Mouse (Mus musculus) gastrocnemius, adult 2 months (tissue): Measurements from ENCODE around the gene Pxmp4. TPM values are rescaled to one million over a fixed set of nuclear protein-coding genes. Genes with fewer than 3 reads are reported as not detected.

Experiments
- DNase-seq: peaks from one replicate; pipeline ENCODE4 v3.0.0; 2022
- H3K27ac ChIP-seq: fragments of 200-600 bp; 2 replicates; pipeline ENCODE4 v1.8.1; 2022; ENCODE audit warnings: mild to moderate bottlenecking
- H3K4me3 ChIP-seq: fragments of 200-600 bp; 2 replicates; pipeline ENCODE4 v1.8.1; 2022; ENCODE audit warnings: mild to moderate bottlenecking, moderate library complexity
- CTCF ChIP-seq: fragments of 200-600 bp; IDR thresholded peaks from 2 replicates; pipeline ENCODE4 v1.8.1; 2022; ENCODE audit warnings: antibody characterized with exemption, mild to moderate bottlenecking, moderate library complexity
- intact Hi-C: fragments of 180-260 bp; cut with DNase I; formaldehyde crosslinking; loops from one replicate; pipeline ENCODE4 v1.15.1; 2025
- total RNA-seq, 2 experiments: library from RNA; stranded (reverse); gene quantifications; 2 replicates each; pipeline ENCODE4 v1.2.3; 2021

The Pxmp4 gene
- total RNA-seq, 2 experiments from 2014 or later: 10.1 to 15.8 TPM

- no peak overlapping the region for H3K4me3 ChIP-seq
- no peak for DNase-seq
- no peak overlapping the region for H3K27ac ChIP-seq
- no peak for TF ChIP-seq CTCF
- intact Hi-C loops: no loop called here
Observed at GRCm38 (mm10) chr2:154563612-154564170, 39.8 kb downstream of the Pxmp4 start.

GRCm38 (mm10) chr2:154558264-154559039, 45.1 kb downstream of the Pxmp4 start, which contains the start of gene Necab3:
Necab3 (minus strand) TSS chr2:154558890.
- TF ChIP-seq CTCF: no peak
- Histone ChIP-seq H3K27ac (peak within 1 kb of the TSS; percentile 54), H3K4me3 (peak within 1 kb of the TSS; percentile 67)
- intact Hi-C loops: loop anchor here (5.0 kb wide), 1 partner anchor 384 kb away; no protein-coding TSS in a partner anchor
- peak; percentile 75 for DNase-seq

GRCm38 (mm10) chr2:154557184-154557832, 46.2 kb downstream of the Pxmp4 start:
- DNase-seq: no peak
- TF ChIP-seq CTCF: no peak
- Histone ChIP-seq H3K27ac (no peak overlapping the region), H3K4me3 (no peak overlapping the region)
- intact Hi-C loops: loop anchor here (5.0 kb wide), 1 partner anchor 385 kb away; no protein-coding TSS in a partner anchor

GRCm38 (mm10) chr2:154555235-154555634, 48.3 kb downstream of the Pxmp4 start:
- intact Hi-C loops: loop anchor here (5.0 kb wide), 1 partner anchor 387 kb away; no protein-coding TSS in a partner anchor
- no peak for TF ChIP-seq CTCF
- no peak for DNase-seq
- Histone ChIP-seq H3K27ac (no peak overlapping the region), H3K4me3 (no peak overlapping the region)

- intact Hi-C loops: loop anchor here (5.0 kb wide), 1 partner anchor 60 kb away; the partner anchor contains the start of genes 4930519P11Rik and Zfp341
- peak; percentile 79 for TF ChIP-seq CTCF
- peak; percentile 88 for DNase-seq
- H3K27ac ChIP-seq: peak overlapping the region; percentile 78
- H3K4me3 ChIP-seq: peak overlapping the region; percentile 74
Observed at GRCm38 (mm10) chr2:154552424-154552907, 51.0 kb downstream of the Pxmp4 start.

GRCm38 (mm10) chr2:154551927-154552326, 51.6 kb downstream of the Pxmp4 start:
- no peak for TF ChIP-seq CTCF
- Histone ChIP-seq H3K27ac (peak overlapping the region; percentile 78), H3K4me3 (peak overlapping the region; percentile 74)
- no peak for DNase-seq
- intact Hi-C loops: loop anchor here (5.0 kb wide), 1 partner anchor 60 kb away; the partner anchor contains the start of genes 4930519P11Rik and Zfp341

GRCm38 (mm10) chr2:154551476-154551875, 52.0 kb downstream of the Pxmp4 start, which contains the start of gene Actl10:
Actl10 (plus strand) TSS chr2:154551776.
- Histone ChIP-seq H3K4me3 (peak within 1 kb of the TSS; percentile 74), H3K27ac (peak within 1 kb of the TSS; percentile 78)
- DNase-seq: no peak
- intact Hi-C loops: loop anchor here (5.0 kb wide), 1 partner anchor 61 kb away; the partner anchor contains the start of genes 4930519P11Rik and Zfp341
- no peak for TF ChIP-seq CTCF

GRCm38 (mm10) chr2:154550937-154551336, 52.6 kb downstream of the Pxmp4 start:
- Histone ChIP-seq H3K27ac (no peak overlapping the region), H3K4me3 (no peak overlapping the region)
- peak; percentile 4 for DNase-seq
- no peak for TF ChIP-seq CTCF
- intact Hi-C loops: loop anchor here (5.0 kb wide), 1 partner anchor 61 kb away; the partner anchor contains the start of genes 4930519P11Rik and Zfp341

GRCm38 (mm10) chr2:154549886-154550189, 53.7 kb downstream of the Pxmp4 start:
- no peak for DNase-seq
- Histone ChIP-seq H3K27ac (no peak overlapping the region), H3K4me3 (peak overlapping the region; percentile 70)
- intact Hi-C loops: loop anchor here (5.0 kb wide), 1 partner anchor 62 kb away; the partner anchor contains the start of genes 4930519P11Rik and Zfp341
- peak; percentile 17; the same call in 1 of the 2 replicates for TF ChIP-seq CTCF

- intact Hi-C loops: no loop called here
- Histone ChIP-seq H3K4me3 (peak overlapping the region; percentile 70), H3K27ac (no peak overlapping the region; the same call in 1 of the 2 replicates)
- TF ChIP-seq CTCF: no peak
- peak; percentile 81 for DNase-seq
Observed at GRCm38 (mm10) chr2:154549127-154549885, 54.2 kb downstream of the Pxmp4 start.

- DNase-seq: peak; percentile 44
- H3K4me3 ChIP-seq: no peak overlapping the region
- no peak for TF ChIP-seq CTCF
- H3K27ac ChIP-seq: no peak overlapping the region
- intact Hi-C loops: no loop called here
Observed at GRCm38 (mm10) chr2:154548688-154549087, 54.8 kb downstream of the Pxmp4 start.

- no peak within 1 kb of the TSS for H3K4me3 ChIP-seq
- H3K27ac ChIP-seq: no peak within 1 kb of the TSS
- intact Hi-C loops: no loop called here
- TF ChIP-seq CTCF: no peak
- no peak for DNase-seq
Observed at GRCm38 (mm10) chr2:154546711-154547110, 56.8 kb downstream of the Pxmp4 start, which contains the start of gene 1700003F12Rik. 1700003F12Rik (plus strand) TSS chr2:154547085.
